In the genomic region with DNA sequence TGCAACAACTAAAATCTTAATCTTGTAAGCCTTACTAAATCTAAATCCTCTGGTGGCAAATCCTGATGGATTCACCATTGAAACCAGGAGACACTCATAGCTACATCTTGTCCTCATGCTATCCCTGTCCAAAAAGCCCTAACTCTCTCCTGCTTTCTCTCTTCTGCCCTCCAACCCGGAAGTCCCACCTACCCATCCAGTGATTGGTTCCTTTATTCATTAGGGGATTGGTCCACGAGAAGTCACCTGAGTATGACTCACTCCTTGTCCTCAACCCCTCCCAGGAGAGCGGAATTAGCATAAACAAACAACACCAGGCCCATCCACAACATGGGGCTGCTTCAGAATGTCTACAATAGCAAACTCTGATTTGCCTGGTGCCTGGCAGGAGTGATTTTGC, we compare ENCODE assay signal across 17 mouse cellular contexts.
"Had no signal": no experiment of that assay in that cellular context is flagged by ENCODE, and none has a peak within 500 bp of the region (broad histone marks: within the 10 kb centered on the region; RNA-seq: fewer than 3 reads in every experiment).

No protein-coding gene starts in this region.

- H3K9me3 ChIP-seq: lung, embryonic 15.5 days; midbrain, embryonic 13.5 days; midbrain, embryonic 15.5 days; neural tube, embryonic 13.5 days; neural tube, embryonic 15.5 days had no signal

- ATAC-seq: lung, postnatal 0 days; midbrain, embryonic 13.5 days; midbrain, embryonic 15.5 days had no signal

- DNase-seq: lung, adult 2 months; lung, postnatal 14 days; lung, postnatal 36 days; retina, postnatal 1 day; right cerebral cortex, adult 18-20 months; thymus, adult 18-20 months; thymus, postnatal 14 days; thymus, postnatal 36 days had no signal

- H3K27me3 ChIP-seq: lung, embryonic 15.5 days; megakaryocyte, embryonic 14.5 days; midbrain, embryonic 13.5 days; midbrain, embryonic 15.5 days; neural tube, embryonic 13.5 days; neural tube, embryonic 15.5 days had no signal

- H3K9ac ChIP-seq: lung, embryonic 15.5 days; midbrain, embryonic 13.5 days; midbrain, embryonic 15.5 days; neural tube, embryonic 13.5 days; neural tube, embryonic 15.5 days had no signal

- H3K4me2 ChIP-seq: lung, embryonic 15.5 days; midbrain, embryonic 11.5 days; midbrain, embryonic 13.5 days; midbrain, embryonic 15.5 days; neural tube, embryonic 13.5 days; neural tube, embryonic 15.5 days had no signal

- H3K4me1 ChIP-seq: lung, embryonic 15.5 days; megakaryocyte, embryonic 14.5 days; midbrain, embryonic 13.5 days; midbrain, embryonic 15.5 days; neural tube, embryonic 13.5 days; neural tube, embryonic 15.5 days had no signal

- H3K27ac ChIP-seq: lung, embryonic 15.5 days; macrophage; midbrain, embryonic 13.5 days; midbrain, embryonic 15.5 days; neural tube, embryonic 13.5 days; neural tube, embryonic 15.5 days had no signal

- H3K4me3 ChIP-seq: lung, embryonic 15.5 days; megakaryocyte, embryonic 14.5 days; midbrain, embryonic 13.5 days; midbrain, embryonic 15.5 days; neural tube, embryonic 13.5 days; neural tube, embryonic 15.5 days had no signal

- H3K36me3 ChIP-seq: lung, embryonic 15.5 days; midbrain, embryonic 13.5 days; midbrain, embryonic 15.5 days; neural tube, embryonic 13.5 days; neural tube, embryonic 15.5 days had no signal
